Mouse (Mus musculus) CH12.LX (cell line): ENCODE measurements at regions not wholly inside any gene's neighbourhood (a gene's known extent, or its start where the extent isn't known, plus 50 kb on each side); places are given as distances from the start of the nearest gene placed in this dataset.

Source experiments
- DNase-seq: peaks from one replicate; pipeline ENCODE4 v3.0.0-alpha.2; 2013; ENCODE audit errors: extremely low read depth
- H3K27ac ChIP-seq: 2 replicates; pipeline ENCODE4 v1.5.1; 2012; ENCODE audit warnings: low read depth, mild to moderate bottlenecking, control low read depth, moderate library complexity; ENCODE audit not compliant: insufficient read depth
- H3K27me3 ChIP-seq: replicated peaks from 2 replicates; pipeline ENCODE3; 2012; ENCODE audit warnings: inconsistent platforms
- H3K36me3 ChIP-seq, 2 experiments: replicated peaks in 1 of 2; 2 replicates each; pipeline versions ENCODE3 to v1.6.1; 2012; ENCODE audit warnings: inconsistent platforms in 1 of 2, low read length in 1 of 2, mild to moderate bottlenecking in 1 of 2, mixed read lengths in 1 of 2, moderate library complexity in 1 of 2; ENCODE audit not compliant: control insufficient read depth in 1 of 2, insufficient read depth in 1 of 2
- H3K4me1 ChIP-seq, 2 experiments: 2 replicates each; pipeline ENCODE4 v1.6.1; 2012; ENCODE audit warnings: inconsistent platforms in 1 of 2, moderate library complexity in 1 of 2; ENCODE audit not compliant: insufficient read depth in 2 of 2, control insufficient read depth in 1 of 2
- H3K4me2 ChIP-seq: 2 replicates; pipeline ENCODE4 v1.6.1; 2012; ENCODE audit warnings: low read depth, mild to moderate bottlenecking, control low read depth; ENCODE audit not compliant: poor library complexity, insufficient read depth, severe bottlenecking
- H3K4me3 ChIP-seq, 3 experiments: fragments of 150-350 bp in 1 of 3; sonication (generic) in 1 of 3; replicated peaks in 1 of 3; 2 replicates each; pipeline versions ENCODE3 to v1.5.1; 2011 to 2012; ENCODE audit warnings: low read depth in 2 of 3, low read length in 2 of 3, mild to moderate bottlenecking in 2 of 3, moderate library complexity in 2 of 3, control low read depth in 1 of 3, improper control_type of control experiment in 1 of 3, inconsistent platforms in 1 of 3, mixed read lengths in 1 of 3; ENCODE audit not compliant: poor library complexity in 1 of 3
- H3K79me2 ChIP-seq: replicated peaks from 2 replicates; pipeline ENCODE4 v1.6.1; 2012; ENCODE audit warnings: mild to moderate bottlenecking, moderate library complexity; ENCODE audit not compliant: control insufficient read depth, poor library complexity, insufficient read depth, severe bottlenecking; ENCODE audit errors: extremely low read depth
- H3K9ac ChIP-seq: 2 replicates; pipeline ENCODE4 v1.6.1; 2012; ENCODE audit warnings: low read depth, mild to moderate bottlenecking, control low read depth, moderate library complexity; ENCODE audit not compliant: insufficient read depth
- H3K9me3 ChIP-seq: replicated peaks from 2 replicates; pipeline ENCODE3; 2012; ENCODE audit warnings: low read length, inconsistent platforms, mixed read lengths
- CHD1 ChIP-seq: IDR thresholded peaks from 2 replicates; pipeline ENCODE4 v1.6.1; 2012; ENCODE audit warnings: low read depth, low read length, improper control_type of control experiment, inconsistent platforms
- CTCF ChIP-seq, 2 experiments: IDR thresholded peaks in 1 of 2; conservative IDR thresholded peaks in 1 of 2; 2 replicates each; pipeline ENCODE4 v1.5.1; 2011 to 2012; ENCODE audit warnings: low read depth in 2 of 2, low read length in 2 of 2, improper control_type of control experiment in 1 of 2, inconsistent platforms in 1 of 2, mild to moderate bottlenecking in 1 of 2, moderate library complexity in 1 of 2
- E2F4 ChIP-seq: IDR thresholded peaks from 2 replicates; pipeline ENCODE4 v1.6.1; 2011; ENCODE audit warnings: low read depth, low read length, improper control_type of control experiment; ENCODE audit not compliant: insufficient replicate concordance
- EP300 ChIP-seq: IDR thresholded peaks from 2 replicates; pipeline ENCODE4 v1.6.1; 2011; ENCODE audit warnings: low read length, improper control_type of control experiment
- ETS1 ChIP-seq: conservative IDR thresholded peaks from 2 replicates; pipeline ENCODE4 v1.6.1; 2012; ENCODE audit warnings: low read depth, mild to moderate bottlenecking, inconsistent platforms, low read length, improper control_type of control experiment, moderate library complexity
- HCFC1 ChIP-seq: IDR thresholded peaks from 2 replicates; pipeline ENCODE4 v1.6.1; 2012; ENCODE audit warnings: low read depth, mild to moderate bottlenecking, inconsistent platforms, low read length, improper control_type of control experiment
- JUN ChIP-seq: IDR thresholded peaks from 2 replicates; pipeline ENCODE4 v1.6.1; 2011; ENCODE audit warnings: low read depth, mild to moderate bottlenecking, low read length, improper control_type of control experiment, moderate library complexity; ENCODE audit not compliant: insufficient read depth
- KAT2A ChIP-seq: IDR thresholded peaks from 2 replicates; pipeline ENCODE4 v1.6.1; 2012; ENCODE audit warnings: low read length, improper control_type of control experiment, inconsistent platforms; ENCODE audit not compliant: insufficient replicate concordance
- MAFK ChIP-seq: IDR thresholded peaks from 2 replicates; pipeline ENCODE4 v1.6.1; 2011; ENCODE audit warnings: low read length, improper control_type of control experiment; ENCODE audit not compliant: insufficient replicate concordance
- MAX ChIP-seq: IDR thresholded peaks from 2 replicates; pipeline ENCODE4 v1.6.1; 2011; ENCODE audit warnings: low read length, improper control_type of control experiment
- PAX5 ChIP-seq: IDR thresholded peaks from 2 replicates; pipeline ENCODE4 v1.6.1; 2012; ENCODE audit warnings: low read length, inconsistent platforms, mixed read lengths
- POLR2AphosphoS2 ChIP-seq: IDR thresholded peaks from 2 replicates; pipeline ENCODE4 v1.6.1; 2011; ENCODE audit warnings: low read depth, low read length, improper control_type of control experiment
- RAD21 ChIP-seq: IDR thresholded peaks from 2 replicates; pipeline ENCODE4 v1.6.1; 2011; ENCODE audit warnings: low read depth, mild to moderate bottlenecking, low read length, improper control_type of control experiment, moderate library complexity
- SIN3A ChIP-seq: IDR thresholded peaks from 2 replicates; pipeline ENCODE4 v1.6.1; 2012; ENCODE audit warnings: low read length, improper control_type of control experiment, inconsistent platforms
- SMC3 ChIP-seq: IDR thresholded peaks from 2 replicates; pipeline ENCODE4 v1.6.1; 2011; ENCODE audit warnings: low read depth, low read length, improper control_type of control experiment
- TBP ChIP-seq: conservative IDR thresholded peaks from 2 replicates; pipeline ENCODE4 v1.6.1; 2011; ENCODE audit warnings: low read depth, low read length, improper control_type of control experiment
- TCF12 ChIP-seq: IDR thresholded peaks from 2 replicates; pipeline ENCODE4 v1.6.1; 2014; ENCODE audit warnings: low read depth, mild to moderate bottlenecking, inconsistent platforms, low read length, improper control_type of control experiment
- UBTF ChIP-seq: IDR thresholded peaks from 2 replicates; pipeline ENCODE4 v1.6.1; 2012; ENCODE audit warnings: low read depth, mild to moderate bottlenecking, inconsistent platforms, low read length, improper control_type of control experiment, moderate library complexity
- USF1 ChIP-seq: IDR thresholded peaks from 2 replicates; pipeline ENCODE4 v1.6.1; 2014; ENCODE audit warnings: low read depth, mild to moderate bottlenecking, inconsistent platforms, low read length, improper control_type of control experiment
- USF2 ChIP-seq: conservative IDR thresholded peaks from 2 replicates; pipeline ENCODE4 v1.6.1; 2011; ENCODE audit warnings: low read depth, low read length, improper control_type of control experiment
- ZC3H11A ChIP-seq: IDR thresholded peaks from 2 replicates; pipeline ENCODE4 v1.6.1; 2012; ENCODE audit warnings: low read depth, mild to moderate bottlenecking, inconsistent platforms, low read length, improper control_type of control experiment
- ZKSCAN1 ChIP-seq: IDR thresholded peaks from 2 replicates; pipeline ENCODE4 v1.6.1; 2012; ENCODE audit warnings: low read depth, inconsistent platforms, low read length, improper control_type of control experiment, borderline replicate concordance
- ZMIZ1 ChIP-seq: IDR thresholded peaks from 2 replicates; pipeline ENCODE4 v1.6.1; 2012; ENCODE audit warnings: low read depth, mild to moderate bottlenecking, inconsistent platforms, low read length, improper control_type of control experiment
- dilution Hi-C: fragments of 300-500 bp; cut with MboI; formaldehyde crosslinking; loops from 2 replicates; pipeline ENCODE4 v1.14.3; 2020; ENCODE audit warnings: low sequenced_read_pairs; ENCODE audit not compliant: extremely low pct_unique_long_range_greater_than_20kb, extremely low pct_ligation_motif_present
- in situ Hi-C: fragments of 300-500 bp; cut with MboI; formaldehyde crosslinking; loops from 3 replicates; pipeline ENCODE4 v1.14.3; 2019; ENCODE audit warnings: low sequenced_read_pairs, low pct_ligation_motif_present, low pct_unique_long_range_greater_than_20kb, mixed read lengths

GRCm38 (mm10) chr7:111214226-111214906 lies 131.5 kb upstream of the Eif4g2 start:
- Histone ChIP-seq H3K4me1 (peaks cover 0 to 11% of the 10 kb centered on the region in 2 experiments; a peak in 1 of 4 replicates), H3K79me2 (no peaks in the 10 kb centered on the region), H3K36me3 (no peaks in the 10 kb centered on the region), H3K27me3 (no peaks in the 10 kb centered on the region), H3K27ac (no peak overlapping the region), H3K4me3 (no peak overlapping the region), H3K4me2 (no peak overlapping the region), H3K9me3 (no peaks in the 10 kb centered on the region)
- DNase-seq, result no peak
- dilution Hi-C loops, result no loop called here
- in situ Hi-C loops, result no loop called here
- no peak for TF ChIP-seq E2F4
- TF ChIP-seq EP300, result no peak
- TF ChIP-seq ZMIZ1, result no peak
- TF ChIP-seq TCF12, result no peak
- no peak for TF ChIP-seq CTCF (conservative IDR thresholded peaks at IDR 0.05 in 1 of 2, IDR thresholded peaks at IDR 0.05 in 1 of 2; ENCODE audit: low read depth in 2 of 2, low read length in 2 of 2)
- no peak for TF ChIP-seq SIN3A
- no peak for TF ChIP-seq SMC3
- TF ChIP-seq RAD21, result no peak
- TF ChIP-seq UBTF, result no peak
- no peak for TF ChIP-seq JUN
- no peak for TF ChIP-seq USF2
- TF ChIP-seq CHD1, result no peak
- TF ChIP-seq POLR2AphosphoS2, result no peak
- TF ChIP-seq MAX, result no peak
- TF ChIP-seq ZKSCAN1, result no peak
- TF ChIP-seq TBP, result no peak
- no peak for TF ChIP-seq KAT2A
- TF ChIP-seq MAFK, result no peak
- no peak for TF ChIP-seq USF1
- no peak for TF ChIP-seq ETS1
- TF ChIP-seq, all 38 proteins: peak for 0
- H3K9ac ChIP-seq, result no peak overlapping the region

- no peaks in the 10 kb centered on the region for H3K36me3 ChIP-seq
- no peak for TF ChIP-seq PAX5
- TF ChIP-seq ZC3H11A, result no peak
- no peak for TF ChIP-seq USF2
- no peak for TF ChIP-seq TBP
- no peak for TF ChIP-seq HCFC1
- H3K27me3 ChIP-seq, result no peaks in the 10 kb centered on the region
- DNase-seq, result no peak
- dilution Hi-C loops, result no loop called here
- H3K9ac ChIP-seq, result no peak overlapping the region
- no peaks in the 10 kb centered on the region for H3K79me2 ChIP-seq
- H3K4me2 ChIP-seq, result no peak overlapping the region
- H3K4me1 ChIP-seq, result peaks cover 0 to 11% of the 10 kb centered on the region in 2 experiments; a peak in 1 of 4 replicates
- in situ Hi-C loops, result no loop called here
- no peak overlapping the region for H3K27ac ChIP-seq
- H3K9me3 ChIP-seq, result no peaks in the 10 kb centered on the region
- H3K4me3 ChIP-seq, result no peak overlapping the region
These were observed 129.4 kb upstream of the Eif4g2 start for GRCm38 (mm10) chr7:111212188-111212587.
